Mouse (Mus musculus) sigmoid colon, adult 10 weeks (tissue): Measurements from ENCODE around the gene Btn2a2. TPM values are rescaled to one million over a fixed set of nuclear protein-coding genes. Genes with fewer than 3 reads are reported as not detected.

ENCODE experiments used
- polyA plus RNA-seq: library from polyadenylated mRNA; stranded (reverse); fragments of 350-450 nt; fragmentation: Illumina TruSeq; extraction: RNeasy Lipid Tissue Mini Kit (QIAGEN cat#74804); gene quantifications from one replicate; pipeline ENCODE4 v1.2.3, GENCODE M21; 2014; ENCODE audit warnings: low read depth, low replicate concordance

The Btn2a2 gene
- not detected for polyA plus RNA-seq

GRCm38 (mm10) chr13:23488400-23489322, at the start of gene Btn2a2:
Gene Btn2a2, minus strand, starts transcription at chr13:23488857.

GRCm38 (mm10) chr13:23535137-23536075, 46.7 kb upstream of the Btn2a2 start, which contains the start of gene Hist1h3g:
Gene Hist1h3g, plus strand, starts transcription at chr13:23535422.

DNA sequence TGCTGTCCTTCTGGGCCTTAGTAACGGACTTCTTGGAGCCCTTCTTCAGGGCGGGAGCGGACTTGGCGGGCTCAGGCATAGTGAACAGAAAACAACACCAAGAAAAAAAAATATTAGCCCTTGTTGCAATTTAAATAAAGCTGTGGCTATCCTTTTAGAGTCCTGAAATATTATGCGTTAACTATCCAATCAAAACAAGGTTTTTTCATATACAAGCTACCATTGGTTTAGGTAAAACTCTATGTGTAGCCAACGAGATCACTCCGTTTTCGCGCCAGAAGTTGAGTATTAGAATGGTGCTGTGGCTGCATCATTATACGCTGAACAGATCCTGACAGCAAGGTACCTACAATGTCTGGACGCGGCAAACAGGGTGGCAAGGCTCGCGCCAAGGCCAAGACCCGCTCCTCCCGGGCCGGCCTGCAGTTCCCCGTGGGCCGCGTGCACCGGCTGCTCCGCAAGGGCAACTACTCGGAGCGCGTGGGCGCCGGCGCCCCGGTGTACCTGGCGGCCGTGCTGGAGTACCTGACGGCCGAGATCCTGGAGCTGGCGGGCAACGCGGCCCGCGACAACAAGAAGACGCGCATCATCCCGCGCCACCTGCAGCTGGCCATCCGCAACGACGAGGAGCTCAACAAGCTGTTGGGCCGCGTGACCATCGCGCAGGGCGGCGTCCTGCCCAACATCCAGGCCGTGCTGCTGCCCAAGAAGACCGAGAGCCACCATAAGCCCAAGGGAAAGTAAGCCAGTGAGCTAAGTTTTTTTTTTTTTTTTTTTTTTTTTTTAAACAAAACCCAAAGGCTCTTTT, 45.1 kb upstream of the Btn2a2 start, which contains the start of gene Hist1h2af:
TSS of gene Hist1h2af (plus strand) at position 347 of the 808 bp plus-strand sequence.

DNA sequence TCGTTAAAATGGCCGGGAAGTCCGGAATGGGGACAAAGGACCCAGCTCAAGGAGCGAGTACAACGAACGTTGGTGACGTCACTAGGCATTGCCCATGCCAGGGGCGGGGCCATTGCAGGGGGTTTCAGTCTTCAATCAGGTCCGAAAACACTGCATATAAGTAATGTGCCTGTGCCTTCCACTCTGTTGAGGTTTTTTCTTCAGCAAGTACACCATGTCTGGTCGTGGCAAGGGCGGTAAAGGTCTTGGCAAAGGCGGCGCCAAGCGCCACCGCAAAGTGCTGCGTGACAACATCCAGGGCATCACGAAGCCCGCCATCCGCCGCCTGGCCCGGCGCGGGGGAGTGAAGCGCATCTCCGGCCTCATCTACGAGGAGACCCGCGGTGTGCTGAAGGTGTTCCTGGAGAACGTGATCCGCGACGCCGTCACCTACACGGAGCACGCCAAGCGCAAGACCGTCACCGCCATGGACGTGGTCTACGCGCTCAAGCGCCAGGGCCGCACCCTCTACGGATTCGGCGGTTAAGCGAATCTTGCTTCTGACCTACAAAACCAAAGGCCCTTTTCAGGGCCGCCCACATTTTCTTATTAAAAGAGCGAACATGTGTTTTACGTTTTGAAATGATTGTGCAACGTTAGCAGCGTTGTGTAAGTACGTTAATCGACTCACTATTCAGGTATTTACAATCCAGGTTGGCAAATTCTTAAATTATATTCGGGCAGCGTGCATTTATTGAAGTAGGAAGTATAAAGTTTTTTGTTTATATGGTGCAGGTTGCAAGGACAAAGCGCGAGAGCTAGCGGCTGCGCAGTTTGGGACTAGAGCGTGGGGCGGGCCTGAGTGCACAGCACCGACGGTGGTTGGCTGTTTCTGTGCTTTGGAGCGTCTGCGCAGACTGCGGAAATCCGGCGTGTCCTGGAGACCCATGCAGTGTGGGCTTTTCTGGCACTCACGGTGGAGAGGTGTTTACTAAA, 42.5 kb upstream of the Btn2a2 start, which contains the start of gene Hist1h4h:
TSS of gene Hist1h4h (plus strand) at position 150 of the 975 bp plus-strand sequence.

DNA sequence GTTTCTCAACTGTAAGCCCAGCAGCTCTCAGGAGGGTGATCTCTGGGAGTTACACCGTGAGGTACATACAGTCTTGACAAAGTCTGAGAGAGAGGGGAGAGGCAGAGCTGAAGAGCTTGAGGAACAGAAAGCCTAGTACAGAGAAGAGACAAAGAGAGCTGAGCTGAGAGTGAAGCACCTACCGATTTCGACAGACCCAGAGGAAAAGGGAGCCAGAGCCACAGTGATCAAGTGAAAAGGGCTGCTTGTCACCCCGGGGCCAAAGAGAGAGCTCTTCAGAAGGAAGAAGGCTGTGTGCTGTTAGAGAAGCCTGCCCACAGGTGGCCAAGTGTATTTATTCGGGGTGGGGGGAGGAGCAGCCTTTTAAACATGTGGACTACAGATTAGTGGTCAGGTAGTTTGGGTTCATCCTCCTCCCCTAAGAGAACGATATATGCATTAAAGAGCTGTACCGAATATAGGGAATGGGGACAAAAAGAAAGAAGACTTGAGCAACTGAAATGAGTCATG, 23.0 kb downstream of the Btn2a2 start, which contains the start of gene Btn1a1:
TSS of gene Btn1a1 (minus strand) at position 302 of the 510 bp plus-strand sequence.

Other genes starting within 250 kb of the Btn2a2 start
- not detected for gene Vmn1r223, start 241.7 kb downstream of the Btn2a2 start, polyA plus RNA-seq
- 97.3 TPM for gene Zfp322a, start 119.6 kb downstream of the Btn2a2 start, polyA plus RNA-seq
- gene Abt1, start 65.0 kb downstream of the Btn2a2 start, polyA plus RNA-seq: 2.2 TPM
- gene Btn1a1, start 23.0 kb downstream of the Btn2a2 start, polyA plus RNA-seq: 4.6 TPM
- gene Hist1h4h, start 42.2 kb upstream of the Btn2a2 start, polyA plus RNA-seq: not detected
- not detected for gene Hist1h2af, start 45.0 kb upstream of the Btn2a2 start, polyA plus RNA-seq
- not detected for gene Hist1h3g, start 46.6 kb upstream of the Btn2a2 start, polyA plus RNA-seq
- 2.1 TPM for gene Hist1h2bh, start 54.5 kb upstream of the Btn2a2 start, polyA plus RNA-seq
- gene Hist1h3f, start 55.2 kb upstream of the Btn2a2 start, polyA plus RNA-seq: not detected
- gene Hist1h4f, start 62.8 kb upstream of the Btn2a2 start, polyA plus RNA-seq: not detected
- gene Hist1h1d, start 64.4 kb upstream of the Btn2a2 start, polyA plus RNA-seq: 3.9 TPM
- not detected for gene Hist1h3e, start 73.5 kb upstream of the Btn2a2 start, polyA plus RNA-seq
- not detected for gene Hist1h2ae, start 82.4 kb upstream of the Btn2a2 start, polyA plus RNA-seq
- 3.6 TPM for gene Hist1h2bg, start 82.5 kb upstream of the Btn2a2 start, polyA plus RNA-seq
- gene Hist1h2bf, start 85.3 kb upstream of the Btn2a2 start, polyA plus RNA-seq: not detected
- gene Hist1h2ad, start 85.5 kb upstream of the Btn2a2 start, polyA plus RNA-seq: not detected
- gene Hist1h3d, start 86.9 kb upstream of the Btn2a2 start, polyA plus RNA-seq: 6.7 TPM
- gene Hist1h4d, start 92.7 kb upstream of the Btn2a2 start, polyA plus RNA-seq: 2.3 TPM
- 16.9 TPM for gene Hist1h2be, start 132.3 kb upstream of the Btn2a2 start, polyA plus RNA-seq
- 6.3 TPM for gene Hist1h1e, start 133.7 kb upstream of the Btn2a2 start, polyA plus RNA-seq
- 9.6 TPM for gene Hist1h2ac, start 195.1 kb upstream of the Btn2a2 start, polyA plus RNA-seq
- gene Hist1h2bc, start 195.3 kb upstream of the Btn2a2 start, polyA plus RNA-seq: 364 TPM
- gene Hist1h1t, start 207.0 kb upstream of the Btn2a2 start, polyA plus RNA-seq: not detected
- 2.2 TPM for gene Hist1h4c, start 209.6 kb upstream of the Btn2a2 start, polyA plus RNA-seq
- 13.2 TPM for gene Hfe, start 222.0 kb upstream of the Btn2a2 start, polyA plus RNA-seq
- gene Hist1h1c, start 250.0 kb upstream of the Btn2a2 start, polyA plus RNA-seq: 96.7 TPM